Mouse (Mus musculus): Measurements from ENCODE around the gene Crb1. TPM values are rescaled to one million over a fixed set of nuclear protein-coding genes. Genes with fewer than 3 reads are reported as not detected.
"Not testable (repeated sequence)": the region's sequence is repeated elsewhere in the genome, so short reads cannot be mapped to it uniquely, and the experiment has no call there.

The Crb1 gene
- total RNA-seq (2021): not detected in 2 replicates
- long read RNA-seq: 0 reads

GRCm38 (mm10) chr1:139376638-139377286, at the start of gene Crb1:
Gene Crb1 (minus strand): TSS chr1:139377100.
- DNase-seq: no peak

GRCm38 (mm10) chr1:139425006-139425405, 48.1 kb upstream of the Crb1 start:
- no peak for DNase-seq

GRCm38 (mm10) chr1:139423931-139424330, 47.0 kb upstream of the Crb1 start:
- no peak for DNase-seq

GRCm38 (mm10) chr1:139422941-139423340, 46.0 kb upstream of the Crb1 start:
- DNase-seq: peak; percentile 7

- peak; percentile 89 for DNase-seq
Observed at GRCm38 (mm10) chr1:139421875-139422791, 45.2 kb upstream of the Crb1 start, which contains the start of gene Zbtb41. Gene Zbtb41 (plus strand): TSS chr1:139422288.

- no peak for DNase-seq
Observed at GRCm38 (mm10) chr1:139421521-139421874, 44.6 kb upstream of the Crb1 start.

GRCm38 (mm10) chr1:139413465-139413864, 36.6 kb upstream of the Crb1 start:
- no peak for DNase-seq

- not testable (repeated sequence) for DNase-seq
Observed at GRCm38 (mm10) chr1:139412365-139412764, 35.5 kb upstream of the Crb1 start.

- no peak for DNase-seq
Observed at GRCm38 (mm10) chr1:139407701-139408100, 30.8 kb upstream of the Crb1 start.

GRCm38 (mm10) chr1:139405766-139406165, 28.9 kb upstream of the Crb1 start:
- DNase-seq: no peak

GRCm38 (mm10) chr1:139396589-139396988, 19.7 kb upstream of the Crb1 start:
- no peak for DNase-seq

- no peak for DNase-seq
Observed at GRCm38 (mm10) chr1:139391747-139392146, 14.8 kb upstream of the Crb1 start.

- no peak for DNase-seq
Observed at GRCm38 (mm10) chr1:139379621-139379984, 2.7 kb upstream of the Crb1 start.

GRCm38 (mm10) chr1:139378861-139379620, 2.1 kb upstream of the Crb1 start:
- no peak for DNase-seq

- no peak for DNase-seq
Observed at GRCm38 (mm10) chr1:139375900-139376299, 1.0 kb downstream of the Crb1 start.

GRCm38 (mm10) chr1:139371341-139371740, 5.6 kb downstream of the Crb1 start:
- DNase-seq: no peak

- DNase-seq: no peak
Observed at GRCm38 (mm10) chr1:139348566-139348965, 28.3 kb downstream of the Crb1 start.

GRCm38 (mm10) chr1:139346602-139347371, 30.1 kb downstream of the Crb1 start:
- no peak for DNase-seq

- no peak for DNase-seq
Observed at GRCm38 (mm10) chr1:139346030-139346601, 30.8 kb downstream of the Crb1 start.

- no peak for DNase-seq
Observed at GRCm38 (mm10) chr1:139340178-139340859, 36.6 kb downstream of the Crb1 start.

GRCm38 (mm10) chr1:139336997-139337396, 39.9 kb downstream of the Crb1 start:
- no peak for DNase-seq
